Mouse (Mus musculus): ENCODE data around the gene Sema5a.

- TF ChIP-seq CTCF (IDR thresholded peaks at IDR 0.05; ENCODE audit: borderline replicate concordance, control insufficient read depth, extremely low read depth, insufficient read depth, low read length, poor library complexity) (no peak), POLR2A (IDR thresholded peaks at IDR 0.05; ENCODE audit: control insufficient read depth, extremely low read depth, insufficient read depth, low read length, poor library complexity) (no peak)
Observed at GRCm38 (mm10) chr15:32286296-32286695, 41.7 kb downstream of the Sema5a start.
